Mouse (Mus musculus): ENCODE results near the gene Atxn7l1. TPM values are rescaled to one million over a fixed set of nuclear protein-coding genes. Genes with fewer than 3 reads are reported as not detected.

The Atxn7l1 gene
- total RNA-seq, 2 experiments from 2014 or later: 55.3 to 61.1 TPM

- DNase-seq (ENCODE audit: low spot score in 2 of 2): no peak
Observed at GRCm38 (mm10) chr12:33222187-33222586, 74.7 kb downstream of the Atxn7l1 start.

- DNase-seq (ENCODE audit: low spot score in 2 of 2): peak; percentile 70 to 73
Observed at GRCm38 (mm10) chr12:33225117-33225541, 77.6 kb downstream of the Atxn7l1 start.

GRCm38 (mm10) chr12:33225978-33226377 lies 78.5 kb downstream of the Atxn7l1 start:
- no peak for DNase-seq (ENCODE audit: low spot score in 2 of 2)

DNA sequence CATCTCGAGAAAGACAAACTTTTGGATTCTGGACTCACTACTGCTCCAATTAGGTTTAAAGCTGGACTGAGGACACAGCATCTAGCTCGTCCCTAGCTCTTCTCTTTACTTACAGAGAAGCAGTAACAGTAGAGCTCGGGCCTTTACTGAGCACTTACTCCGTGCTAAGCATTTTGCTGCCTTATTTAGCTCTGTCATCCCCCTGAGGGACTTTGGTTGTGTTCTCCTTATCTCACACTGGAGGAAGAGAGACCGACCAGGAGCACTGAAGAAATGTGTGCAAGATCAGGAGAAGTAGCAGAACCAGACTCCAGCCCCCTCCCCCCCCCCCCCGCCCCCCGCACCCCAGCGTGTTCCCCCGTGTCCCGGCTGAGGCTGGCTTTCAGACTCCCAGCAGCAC lies 79.1 kb downstream of the Atxn7l1 start:
- DNase-seq (ENCODE audit: low spot score in 2 of 2): no peak

DNA sequence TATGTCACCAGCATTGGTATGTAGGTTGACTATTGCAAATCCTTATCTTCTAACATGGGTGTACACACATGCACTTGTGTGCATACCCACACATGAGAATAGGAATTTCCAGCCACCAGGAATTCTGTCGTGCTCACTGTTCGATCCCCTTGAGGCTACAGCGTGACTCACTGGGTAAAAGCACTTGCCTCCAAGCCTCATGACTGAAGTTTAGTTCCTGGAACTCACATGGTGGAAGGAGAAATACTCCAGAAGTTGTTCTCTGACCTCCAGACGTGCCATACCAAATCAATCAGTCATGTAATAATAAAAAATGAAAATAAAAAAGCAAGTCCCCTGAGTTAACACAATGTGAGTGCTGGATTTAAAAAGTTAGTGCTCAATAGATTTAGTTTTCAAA lies 87.8 kb downstream of the Atxn7l1 start:
- no peak for DNase-seq (ENCODE audit: low spot score in 2 of 2)

DNA sequence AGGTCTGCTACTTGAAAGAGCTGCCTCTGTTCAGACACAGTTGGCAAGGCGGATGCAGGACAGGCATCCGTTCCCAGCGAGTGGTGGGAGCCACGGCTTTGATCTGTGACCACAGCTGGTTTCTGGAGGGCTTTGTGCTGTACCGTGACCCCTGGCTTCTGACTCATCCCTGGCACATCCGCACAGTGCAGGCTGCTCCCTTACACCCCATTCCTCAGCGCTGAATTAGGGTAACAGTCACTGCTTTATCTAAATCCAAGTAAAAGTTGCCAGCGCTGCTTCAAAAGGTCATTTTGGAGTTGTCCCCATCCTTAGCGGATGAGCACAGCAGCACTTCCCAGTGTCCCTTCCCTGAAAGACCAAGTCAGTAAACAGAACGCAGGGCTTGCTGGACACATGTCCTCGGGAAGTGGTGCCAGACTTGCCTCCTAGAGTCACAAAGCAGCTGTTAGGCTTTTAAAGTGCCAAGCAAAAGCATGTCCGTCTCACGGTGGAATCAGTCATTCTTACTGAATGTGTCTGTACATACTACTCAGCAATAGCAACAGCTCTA lies 88.4 kb downstream of the Atxn7l1 start:
- DNase-seq (ENCODE audit: low spot score in 2 of 2): no peak

DNA sequence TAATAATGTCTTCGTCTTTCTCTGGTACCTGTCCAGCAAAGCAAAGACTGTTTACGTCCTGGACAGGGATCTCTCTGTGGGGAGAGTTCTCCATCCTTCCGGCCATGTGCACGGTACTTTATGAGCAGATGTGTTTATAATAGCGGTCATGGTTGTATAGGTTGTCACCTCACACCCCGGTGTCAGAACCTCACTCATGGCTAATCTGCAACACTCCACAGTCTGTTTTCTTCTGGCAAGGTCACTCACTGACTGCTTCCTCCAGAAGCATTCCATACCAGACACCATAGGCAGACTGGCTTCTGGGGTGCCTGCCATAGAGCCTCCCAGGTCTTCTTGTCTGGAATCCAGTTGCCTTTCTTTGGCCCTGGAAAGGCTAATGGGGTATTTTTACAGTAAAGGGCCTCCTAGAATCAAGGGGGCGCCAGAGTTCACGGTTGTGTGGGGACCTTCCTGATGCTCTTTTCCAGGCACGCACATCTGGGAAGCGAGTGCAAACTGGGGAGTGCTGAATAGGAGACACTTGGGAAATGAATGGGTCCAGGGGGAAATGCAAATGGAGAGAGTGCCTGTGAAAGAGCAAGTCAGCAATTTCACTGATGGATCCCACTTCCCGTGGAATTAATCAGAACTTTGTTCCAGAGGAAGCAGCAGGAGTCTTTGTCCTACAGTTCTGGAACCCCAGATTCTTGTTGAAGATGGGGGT lies 89.0 kb downstream of the Atxn7l1 start:
- no peak for DNase-seq (ENCODE audit: low spot score in 2 of 2)

- DNase-seq (ENCODE audit: low spot score in 2 of 2): no peak
Observed at GRCm38 (mm10) chr12:33237108-33237507, 89.6 kb downstream of the Atxn7l1 start.

GRCm38 (mm10) chr12:33242679-33243078 lies 95.2 kb downstream of the Atxn7l1 start:
- no peak for DNase-seq (ENCODE audit: low spot score in 2 of 2)

GRCm38 (mm10) chr12:33244132-33244875 lies 96.8 kb downstream of the Atxn7l1 start:
- DNase-seq (ENCODE audit: low spot score in 2 of 2): no peak

DNA sequence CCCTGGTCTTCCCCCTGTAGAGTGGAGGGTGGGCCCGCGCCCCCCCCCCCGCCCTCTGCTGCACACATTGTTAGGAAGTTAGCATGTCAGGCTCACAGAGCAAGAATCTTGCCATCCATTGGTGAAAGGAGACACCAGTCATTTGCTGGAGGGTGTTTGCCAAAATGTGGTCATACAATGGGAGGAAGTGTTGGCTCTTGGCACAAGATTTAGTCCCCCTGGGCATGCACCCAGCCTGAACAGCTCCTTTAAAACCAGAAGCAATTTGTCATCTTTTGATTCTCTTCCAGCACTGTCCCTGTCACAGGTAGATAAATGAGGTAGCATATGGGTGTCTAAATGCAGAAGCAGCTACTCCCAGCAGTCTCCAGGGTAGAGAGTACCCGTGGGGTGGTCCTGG lies 98.0 kb downstream of the Atxn7l1 start:
- DNase-seq (ENCODE audit: low spot score in 2 of 2): no peak

- DNase-seq (ENCODE audit: low spot score in 2 of 2): no peak
Observed at GRCm38 (mm10) chr12:33246878-33247277, 99.4 kb downstream of the Atxn7l1 start.

- DNase-seq (ENCODE audit: low spot score in 2 of 2): no peak
Observed at GRCm38 (mm10) chr12:33250197-33250596, 102.7 kb downstream of the Atxn7l1 start.

DNA sequence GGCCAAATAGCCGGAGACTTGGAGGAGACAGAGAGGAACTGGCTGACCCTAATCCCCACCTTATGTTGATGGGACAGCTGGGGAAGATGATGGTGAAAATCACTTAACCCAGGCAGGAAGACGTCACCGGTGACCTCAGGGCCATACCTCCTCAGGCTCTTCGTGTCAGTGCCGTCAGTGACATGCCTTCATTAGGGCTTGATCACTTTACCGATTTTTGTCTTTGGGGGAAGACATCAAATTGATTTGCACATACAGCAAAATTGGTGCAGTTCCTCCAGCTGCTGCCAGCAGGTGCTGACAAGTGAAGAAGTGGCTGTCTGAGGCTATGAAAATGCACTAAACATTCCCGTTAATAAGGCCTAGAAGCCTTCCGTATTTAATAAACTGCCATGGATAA lies 103.9 kb downstream of the Atxn7l1 start:
- DNase-seq (ENCODE audit: low spot score in 2 of 2): no peak

GRCm38 (mm10) chr12:33252621-33253020 lies 105.1 kb downstream of the Atxn7l1 start:
- DNase-seq (ENCODE audit: low spot score in 2 of 2): no peak

- no peak for DNase-seq (ENCODE audit: low spot score in 2 of 2)
Observed at GRCm38 (mm10) chr12:33253206-33253605, 105.7 kb downstream of the Atxn7l1 start.

- DNase-seq (ENCODE audit: low spot score in 2 of 2): no peak
Observed at GRCm38 (mm10) chr12:33255256-33255655, 107.8 kb downstream of the Atxn7l1 start.

DNA sequence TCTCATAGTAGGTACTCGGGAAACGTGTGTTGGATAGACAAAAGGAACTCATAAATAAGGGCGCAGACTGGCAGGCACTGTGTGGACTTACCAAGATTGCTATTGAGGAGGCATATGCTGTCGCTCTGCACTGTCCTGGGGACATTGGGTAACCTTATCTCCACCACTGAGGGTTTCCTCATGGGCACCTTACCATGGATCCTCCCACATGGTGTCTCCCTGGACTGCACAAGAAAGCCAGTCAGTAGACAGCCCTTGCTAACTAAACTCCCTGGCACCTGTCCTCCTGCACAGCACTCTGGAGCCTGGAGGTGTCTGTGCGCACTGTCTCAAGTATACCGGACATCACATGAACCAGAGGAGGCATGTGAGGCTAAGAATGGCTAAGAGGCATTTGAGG lies 108.9 kb downstream of the Atxn7l1 start:
- no peak for DNase-seq (ENCODE audit: low spot score in 2 of 2)

DNA sequence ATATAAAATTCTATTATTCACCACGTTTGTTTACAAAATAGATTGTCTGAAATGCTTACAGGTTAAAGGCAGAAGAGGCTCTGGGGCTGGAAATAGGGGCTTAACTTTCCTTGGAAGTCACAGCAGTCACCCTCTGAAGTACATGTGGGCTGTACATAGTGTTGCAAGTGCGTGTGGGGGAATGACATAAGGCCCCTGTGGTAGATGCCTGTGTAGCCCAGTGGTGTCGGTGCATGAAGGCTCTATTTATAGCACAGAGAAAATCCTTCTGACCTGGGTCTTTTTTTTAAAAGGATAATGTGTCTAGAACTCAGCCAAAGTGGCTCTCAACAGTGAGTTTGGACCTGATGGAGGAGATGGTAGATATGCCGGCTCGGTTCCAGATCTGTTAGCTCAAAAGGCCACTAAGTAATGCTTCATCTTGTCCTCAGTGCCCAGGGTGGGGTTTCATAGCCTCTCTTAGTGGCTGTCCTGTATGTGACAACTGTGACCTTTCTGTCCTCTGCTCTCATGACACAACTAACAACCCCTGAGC lies 111.6 kb downstream of the Atxn7l1 start:
- no peak for DNase-seq (ENCODE audit: low spot score in 2 of 2)

DNA sequence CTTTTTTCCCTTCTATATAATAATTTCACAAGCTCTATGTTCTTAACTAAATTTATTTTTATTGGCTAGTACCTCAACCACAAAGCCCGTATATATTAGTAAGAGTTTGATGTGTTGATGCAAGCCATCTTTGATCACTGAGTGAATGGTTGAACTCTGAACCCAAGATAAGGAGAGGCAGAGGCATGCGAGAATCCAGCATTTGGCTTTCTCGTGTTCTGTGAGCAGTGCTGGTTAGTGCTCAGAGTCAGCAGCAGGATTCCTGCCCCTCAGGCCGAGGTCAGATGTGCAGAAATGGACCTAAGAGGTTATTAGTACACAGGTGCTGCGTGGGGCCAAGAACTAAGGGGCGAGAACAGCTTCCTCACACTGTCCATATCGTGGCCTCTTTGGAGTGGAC lies 113.1 kb downstream of the Atxn7l1 start:
- DNase-seq (ENCODE audit: low spot score in 2 of 2): no peak

- no peak for DNase-seq (ENCODE audit: low spot score in 2 of 2)
Observed at GRCm38 (mm10) chr12:33265877-33266276, 118.4 kb downstream of the Atxn7l1 start.

- DNase-seq (ENCODE audit: low spot score in 2 of 2): no peak
Observed at GRCm38 (mm10) chr12:33267965-33268364, 120.5 kb downstream of the Atxn7l1 start.

All from layer of hippocampus, adult 18-20 months (tissue).